Mouse (Mus musculus): Measurements from ENCODE around the gene Hcar2.

Hcar2 gene

GRCm38 (mm10) chr5:123865365-123865764 is at the start of gene Hcar2:
Hcar2 (minus strand) TSS chr5:123865499.
- DNase-seq (ENCODE audit: low read depth, low spot score) = no peak

GRCm38 (mm10) chr5:123914852-123915251 is 49.6 kb upstream of the Hcar2 start:
- DNase-seq (ENCODE audit: low read depth, low spot score) = no peak

GRCm38 (mm10) chr5:123907631-123907977 is 42.3 kb upstream of the Hcar2 start:
- no peak for DNase-seq (ENCODE audit: low read depth, low spot score)

DNA sequence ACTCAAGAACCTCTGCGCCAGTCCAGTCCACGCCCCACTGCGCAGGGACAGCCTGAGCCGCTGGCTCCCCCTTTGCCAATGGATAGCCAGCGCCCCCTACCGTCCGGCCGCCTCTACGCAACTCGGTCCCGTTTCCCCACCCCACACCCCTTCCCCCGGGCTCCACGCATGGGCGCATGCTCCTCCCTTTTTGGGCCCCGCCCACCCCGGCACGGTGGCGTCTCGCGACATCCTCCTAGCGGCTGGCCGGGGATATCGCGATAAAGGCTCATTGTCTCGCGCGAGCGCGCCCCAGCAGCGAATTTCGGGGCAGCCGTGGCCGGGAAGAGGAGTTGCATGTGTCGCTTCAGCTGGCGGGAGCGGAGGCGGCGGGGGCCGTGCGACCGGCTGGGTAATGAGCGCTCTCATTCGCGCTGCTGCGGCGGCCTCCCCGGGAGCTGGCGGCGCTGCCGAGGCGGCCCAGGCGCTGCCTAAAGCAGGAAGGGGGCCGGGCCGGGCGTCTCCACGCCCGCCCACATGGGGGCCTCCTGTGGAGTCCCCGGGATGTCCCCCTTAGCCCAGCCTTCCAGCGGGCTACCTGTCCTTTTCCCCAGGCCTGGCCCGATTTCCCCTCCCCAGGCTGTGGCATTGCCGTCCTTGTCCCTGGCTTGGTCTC is 41.8 kb upstream of the Hcar2 start, which contains the start of gene Denr:
Denr (plus strand) TSS at position 200 of the 655 bp plus-strand sequence.
- DNase-seq (ENCODE audit: low read depth, low spot score) = peak; percentile 98

DNA sequence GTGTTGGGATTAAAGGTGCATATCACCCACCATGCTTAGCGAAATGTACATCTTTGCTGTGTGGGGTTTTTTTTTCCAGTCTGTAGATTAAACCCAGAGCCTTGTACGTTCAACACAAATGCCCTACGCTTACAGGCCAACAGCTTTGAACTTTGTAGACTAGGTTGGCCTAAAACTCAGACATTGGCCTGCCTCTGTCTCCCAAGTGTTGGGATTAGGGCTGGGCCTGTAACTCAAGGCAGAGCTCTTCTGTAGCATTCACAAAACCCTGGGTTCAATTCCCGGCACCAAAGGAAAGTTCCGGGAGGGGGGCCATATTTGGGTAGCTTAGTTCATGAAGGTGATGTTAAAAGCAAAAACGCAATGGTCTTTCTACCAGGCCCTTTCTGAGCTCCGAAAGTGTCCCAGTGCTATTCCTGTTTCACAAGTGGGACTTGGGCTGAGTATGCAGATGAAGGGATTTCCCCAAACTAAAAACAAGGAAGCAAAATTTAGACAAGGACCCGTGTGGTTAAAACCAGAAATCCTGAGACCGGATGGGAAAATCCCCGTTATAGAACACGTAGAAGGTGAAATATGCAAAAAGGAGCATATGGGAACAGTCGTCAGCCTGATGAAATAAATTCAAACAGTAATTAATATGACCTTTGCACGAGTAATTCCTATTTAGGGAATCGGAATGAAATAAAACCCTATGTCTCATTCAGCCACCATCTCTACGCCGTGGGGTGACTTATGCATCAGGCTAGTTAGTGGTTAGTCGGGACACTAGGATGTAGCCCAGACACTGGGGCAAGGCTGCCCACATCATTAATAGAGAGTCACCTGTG is 41.1 kb upstream of the Hcar2 start:
- no peak for DNase-seq (ENCODE audit: low read depth, low spot score)

DNA sequence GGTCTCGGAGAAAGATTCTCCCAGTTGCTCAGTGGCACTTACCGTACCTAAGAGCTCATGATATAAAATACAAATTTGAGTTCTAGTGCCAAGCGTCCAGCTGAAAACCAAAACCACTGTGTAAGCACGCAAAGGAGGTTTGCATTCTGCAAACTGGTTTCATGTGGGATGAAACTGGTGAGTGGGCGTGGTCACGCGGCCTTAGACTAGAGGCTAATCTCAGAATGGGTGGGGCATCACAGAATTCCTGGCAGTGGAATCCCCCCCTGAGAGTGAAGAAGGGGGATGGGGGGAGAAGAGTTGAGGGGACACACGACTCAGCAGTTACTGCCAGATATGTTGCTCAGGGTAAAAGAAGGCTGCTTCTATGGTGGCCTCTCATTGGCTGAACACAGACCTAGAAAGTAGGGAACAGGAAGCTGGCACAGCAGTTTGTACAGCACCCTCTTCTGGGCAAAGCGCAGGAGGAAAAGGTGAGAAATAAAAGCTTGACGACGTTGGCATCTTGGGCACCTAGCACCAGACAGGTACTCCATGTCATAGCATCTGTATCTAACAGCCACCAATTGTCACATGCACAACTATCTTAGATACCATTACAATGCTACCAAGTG is 38.9 kb upstream of the Hcar2 start:
- no peak for DNase-seq (ENCODE audit: low read depth, low spot score)

- no peak for DNase-seq (ENCODE audit: low read depth, low spot score)
Measured at GRCm38 (mm10) chr5:123897352-123897751, 32.1 kb upstream of the Hcar2 start.

- no peak for DNase-seq (ENCODE audit: low read depth, low spot score)
Measured at GRCm38 (mm10) chr5:123896395-123896794, 31.1 kb upstream of the Hcar2 start.

- no peak for DNase-seq (ENCODE audit: low read depth, low spot score)
Measured at GRCm38 (mm10) chr5:123893520-123893919, 28.2 kb upstream of the Hcar2 start.

DNA sequence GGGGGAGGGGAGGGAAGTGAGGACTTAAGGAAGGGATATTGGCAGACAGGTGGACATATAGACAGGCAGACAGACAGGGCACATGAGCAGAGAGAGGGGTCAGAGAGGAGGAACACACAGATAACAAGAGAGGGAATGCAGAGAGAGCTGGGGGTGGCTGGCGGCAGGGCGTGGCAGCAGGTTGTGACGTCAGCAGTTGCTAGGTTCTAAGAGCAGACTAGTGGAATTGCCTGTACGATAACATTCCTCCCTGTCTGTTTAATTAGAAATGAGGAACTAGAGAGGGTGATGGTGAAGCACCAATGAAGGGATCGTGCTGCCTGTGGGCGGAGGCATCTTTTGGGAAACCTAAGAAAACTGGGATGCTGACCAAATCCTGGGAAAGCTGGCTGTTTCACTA is 26.4 kb upstream of the Hcar2 start:
- DNase-seq (ENCODE audit: low read depth, low spot score) = no peak

DNA sequence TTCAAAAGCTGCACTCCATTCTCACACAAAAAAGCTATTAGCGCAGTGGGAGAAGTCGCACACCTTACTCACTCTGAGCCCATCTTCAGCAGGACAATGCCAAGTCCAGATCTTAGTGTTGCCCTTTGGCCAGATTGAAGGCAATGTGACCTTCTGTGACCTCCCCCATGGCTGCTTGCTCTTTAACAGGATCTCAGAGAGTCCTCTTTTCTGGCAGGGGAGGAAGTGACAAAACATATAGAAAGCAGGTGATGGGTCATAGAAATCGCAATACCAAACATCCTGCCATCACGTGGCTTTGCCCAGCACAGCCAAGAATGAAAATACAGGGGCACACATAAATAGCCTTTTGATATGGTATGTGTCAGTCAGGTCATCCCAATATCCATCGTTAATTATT is 25.7 kb upstream of the Hcar2 start:
- DNase-seq (ENCODE audit: low read depth, low spot score) = no peak

DNA sequence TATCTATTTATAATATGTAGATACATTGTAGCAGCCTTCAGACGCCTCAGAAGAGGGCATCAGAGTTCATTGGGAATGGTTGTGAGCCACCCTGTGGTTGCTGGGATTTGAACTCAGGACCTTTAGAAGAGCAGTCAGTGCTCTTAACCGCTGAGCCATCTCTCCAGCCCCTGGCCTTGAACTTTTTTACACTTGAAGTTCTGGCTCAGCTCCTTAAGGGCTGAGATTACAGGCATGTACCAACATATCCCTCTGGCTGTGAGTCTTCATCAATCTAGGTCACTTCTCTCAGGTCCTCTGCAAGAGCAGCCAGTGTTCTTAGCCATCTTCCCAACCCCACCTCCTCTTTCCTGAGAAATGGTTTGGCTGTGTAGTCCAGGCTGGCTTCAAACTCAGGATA is 25.0 kb upstream of the Hcar2 start:
- no peak for DNase-seq (ENCODE audit: low read depth, low spot score)

GRCm38 (mm10) chr5:123886365-123886764 is 21.1 kb upstream of the Hcar2 start:
- DNase-seq (ENCODE audit: low read depth, low spot score) = no peak

DNA sequence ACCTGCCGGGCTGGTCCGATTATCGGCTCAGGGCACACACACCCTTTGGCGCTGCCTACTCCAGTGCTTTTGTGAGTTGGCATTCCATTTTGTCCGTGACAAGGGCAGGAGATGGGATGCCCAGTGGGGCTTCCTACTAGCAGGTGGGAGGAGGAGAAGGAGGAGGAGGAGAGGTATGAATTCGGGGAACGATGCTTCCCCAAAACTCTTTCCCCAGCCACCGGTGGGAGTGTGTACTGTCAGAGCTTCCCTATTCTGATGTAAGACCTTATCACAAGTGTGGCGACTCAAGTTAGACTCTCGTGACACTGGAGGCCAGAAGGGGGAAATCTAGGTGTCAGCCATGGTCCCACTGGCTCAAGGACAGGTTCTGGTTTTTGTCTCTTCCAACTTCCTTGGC is 19.0 kb upstream of the Hcar2 start:
- DNase-seq (ENCODE audit: low read depth, low spot score) = no peak

DNA sequence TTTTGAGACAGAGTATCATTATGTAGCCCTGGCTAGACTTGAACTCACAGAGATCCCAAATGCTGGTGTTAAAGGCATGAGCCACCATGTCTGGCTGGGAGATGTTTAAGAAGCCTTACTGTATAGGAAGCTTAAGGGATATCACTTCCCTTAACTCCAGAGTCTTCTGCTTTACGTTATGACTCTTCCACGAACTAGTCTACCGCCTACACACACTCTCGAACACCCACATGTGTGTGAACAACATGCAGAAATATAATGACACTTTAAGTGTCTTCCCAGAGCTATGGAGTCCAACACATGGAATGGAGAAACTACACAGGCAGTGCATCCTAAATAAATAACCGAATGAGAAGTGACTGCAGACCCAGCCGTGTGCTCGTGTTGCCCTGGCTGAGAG is 18.6 kb upstream of the Hcar2 start:
- DNase-seq (ENCODE audit: low read depth, low spot score) = no peak

DNA sequence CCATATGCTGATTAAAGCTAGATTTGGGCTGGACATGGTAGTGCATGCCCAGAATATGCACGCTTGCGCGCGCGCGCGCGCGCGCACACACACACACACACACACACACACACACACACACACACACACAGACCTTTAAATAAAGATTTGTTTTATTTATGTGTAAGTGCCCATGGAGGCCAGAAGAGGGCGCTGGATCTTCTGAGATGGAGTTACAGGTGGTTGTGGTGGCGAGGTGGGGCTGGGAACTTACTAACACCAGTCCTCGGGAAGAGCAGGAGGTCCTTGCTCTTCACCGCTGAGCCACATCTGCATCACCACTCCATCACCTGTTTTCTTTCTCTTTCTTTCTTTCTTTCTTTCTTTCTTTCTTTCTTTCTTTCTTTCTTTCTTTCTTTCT is 15.5 kb upstream of the Hcar2 start:
- no peak for DNase-seq (ENCODE audit: low read depth, low spot score)

DNA sequence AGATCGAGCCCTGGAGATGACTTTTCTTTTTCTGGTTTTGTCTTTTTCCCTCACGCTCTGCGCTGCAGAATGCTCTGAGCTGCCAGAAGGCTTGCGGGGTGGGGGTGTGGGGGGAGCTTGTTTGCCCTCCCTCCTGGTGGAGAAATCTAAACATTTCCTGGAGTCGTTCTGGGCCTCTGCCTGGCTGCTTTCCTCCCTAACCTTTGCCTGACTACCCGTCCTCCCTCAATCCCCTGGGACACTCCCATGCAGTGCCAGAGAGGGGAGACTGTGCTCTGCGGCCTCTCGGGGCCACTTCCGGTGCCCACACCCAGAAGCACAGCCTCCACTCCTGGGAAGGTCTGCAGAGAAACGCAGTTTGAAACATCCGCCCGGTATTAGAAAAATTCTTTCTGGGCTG is 14.6 kb upstream of the Hcar2 start, which contains the start of gene Hcar1:
Hcar1 (minus strand) TSS at position 93 of the 400 bp plus-strand sequence.
- no peak for DNase-seq (ENCODE audit: low read depth, low spot score)

DNA sequence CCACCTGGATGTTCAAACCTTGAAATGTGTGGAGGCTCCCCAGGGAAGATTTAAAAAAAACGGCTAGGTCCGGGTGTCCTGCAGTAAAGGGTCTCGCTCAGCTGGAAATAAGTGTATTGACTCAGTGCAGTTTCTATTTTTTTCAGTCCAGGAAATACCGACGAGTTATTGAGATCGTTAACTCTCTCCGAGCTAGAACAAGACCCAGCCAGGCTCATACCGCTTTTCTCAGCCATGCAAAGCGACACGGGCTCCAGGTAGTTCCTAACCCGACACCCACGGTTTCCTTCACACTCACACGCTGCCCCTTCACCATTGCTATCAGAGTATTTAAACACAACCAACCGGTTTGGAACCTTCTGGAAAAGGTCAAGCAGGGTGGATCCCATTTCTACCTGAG is 12.8 kb upstream of the Hcar2 start:
- DNase-seq (ENCODE audit: low read depth, low spot score) = no peak

DNA sequence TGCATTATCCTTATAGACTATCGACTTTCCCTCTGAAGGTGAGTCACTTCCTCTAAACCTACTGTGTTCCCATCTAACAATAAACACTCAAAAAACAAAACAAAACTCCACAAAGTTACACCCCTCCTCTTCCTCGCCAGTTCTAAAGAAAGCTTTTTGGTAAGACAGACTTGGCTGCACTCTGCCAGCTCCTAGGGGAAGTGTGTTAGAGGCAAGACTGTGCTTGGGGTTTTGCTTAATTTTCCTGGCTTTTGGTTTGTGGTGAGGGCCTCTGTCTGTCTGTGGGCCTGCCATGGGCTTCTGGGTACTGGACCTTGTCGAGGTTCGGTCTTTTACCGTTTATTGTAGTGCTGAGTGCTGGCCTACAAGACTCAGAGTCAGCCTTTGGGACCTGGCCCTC is 8.9 kb upstream of the Hcar2 start:
- no peak for DNase-seq (ENCODE audit: low read depth, low spot score)

- no peak for DNase-seq (ENCODE audit: low read depth, low spot score)
Measured at GRCm38 (mm10) chr5:123869615-123870014, 4.3 kb upstream of the Hcar2 start.

GRCm38 (mm10) chr5:123866457-123866856 is 1.2 kb upstream of the Hcar2 start:
- DNase-seq (ENCODE audit: low read depth, low spot score) = no peak

- no peak for DNase-seq (ENCODE audit: low read depth, low spot score)
Measured at GRCm38 (mm10) chr5:123863934-123864333, 1.4 kb downstream of the Hcar2 start.

Data from embryo, embryonic 11.5 days (tissue).